Mouse (Mus musculus): ENCODE data around the gene Psmb11.

Psmb11 gene

Small RNA genes lying within 50 kb of the gene (microRNA-seq; reads per million reads assigned to microRNA genes)
- gene Mir686 (0 reads per million in 2 experiments), gene Mir6948 (0 to 0.34 reads per million in 2 experiments)

All from adrenal gland (tissue).